Mouse (Mus musculus) cerebellum, adult 2 months (tissue): Measurements from ENCODE around the gene Brk1. TPM values are rescaled to one million over a fixed set of nuclear protein-coding genes. Genes with fewer than 3 reads are reported as not detected.

ENCODE experiments used
- DNase-seq, 2 experiments: peaks; one replicate each; pipeline ENCODE4 v3.0.0; 2021
- H3K27ac ChIP-seq: fragments of 200-500 bp; 2 replicates; pipeline ENCODE4 v1.5.1; 2012; ENCODE audit warnings: low read length, control low read depth, inconsistent platforms; ENCODE audit not compliant: insufficient read depth
- H3K27me3 ChIP-seq: fragments of 200-500 bp; 2 replicates; pipeline ENCODE4 v1.6.1; 2012; ENCODE audit warnings: inconsistent platforms, mild to moderate bottlenecking, low read length, moderate library complexity; ENCODE audit not compliant: control insufficient read depth, insufficient read depth
- H3K4me1 ChIP-seq: fragments of 200-500 bp; 2 replicates; pipeline ENCODE4 v1.6.1; 2011; ENCODE audit warnings: low read length; ENCODE audit not compliant: control insufficient read depth, insufficient read depth
- H3K4me3 ChIP-seq: fragments of 200-500 bp; replicated peaks from 2 replicates; pipeline ENCODE3; 2011; ENCODE audit warnings: mild to moderate bottlenecking, low read depth, low read length, control low read depth; ENCODE audit not compliant: insufficient read depth
- CTCF ChIP-seq: fragments of 200-500 bp; IDR thresholded peaks from 2 replicates; pipeline ENCODE4 v1.5.1; 2011; ENCODE audit warnings: low read depth, mild to moderate bottlenecking, control low read depth, low read length, moderate library complexity, borderline replicate concordance; ENCODE audit not compliant: insufficient read depth
- POLR2A ChIP-seq: fragments of 200-500 bp; IDR thresholded peaks from 2 replicates; pipeline ENCODE4 v1.6.1; 2011; ENCODE audit warnings: low read length, control low read depth, borderline replicate concordance; ENCODE audit not compliant: insufficient read depth
- WGBS: fragments of 180-500 bp; shearing (Covaris S2); methylation state at CpG from one replicate; pipeline ENCODE4 v1.1.7; 2018; 5-methylcytosine and 5-hydroxymethylcytosine counted together
- polyA plus RNA-seq: library from polyadenylated mRNA; depleted of rRNA; stranded (reverse); fragments of >200 nt; gene quantifications from 2 replicates; pipeline ENCODE4 v1.2.3, GENCODE M21; 2012; rRNA removed

The Brk1 gene
- polyA plus RNA-seq, 1 experiment = 238 TPM

DNA sequence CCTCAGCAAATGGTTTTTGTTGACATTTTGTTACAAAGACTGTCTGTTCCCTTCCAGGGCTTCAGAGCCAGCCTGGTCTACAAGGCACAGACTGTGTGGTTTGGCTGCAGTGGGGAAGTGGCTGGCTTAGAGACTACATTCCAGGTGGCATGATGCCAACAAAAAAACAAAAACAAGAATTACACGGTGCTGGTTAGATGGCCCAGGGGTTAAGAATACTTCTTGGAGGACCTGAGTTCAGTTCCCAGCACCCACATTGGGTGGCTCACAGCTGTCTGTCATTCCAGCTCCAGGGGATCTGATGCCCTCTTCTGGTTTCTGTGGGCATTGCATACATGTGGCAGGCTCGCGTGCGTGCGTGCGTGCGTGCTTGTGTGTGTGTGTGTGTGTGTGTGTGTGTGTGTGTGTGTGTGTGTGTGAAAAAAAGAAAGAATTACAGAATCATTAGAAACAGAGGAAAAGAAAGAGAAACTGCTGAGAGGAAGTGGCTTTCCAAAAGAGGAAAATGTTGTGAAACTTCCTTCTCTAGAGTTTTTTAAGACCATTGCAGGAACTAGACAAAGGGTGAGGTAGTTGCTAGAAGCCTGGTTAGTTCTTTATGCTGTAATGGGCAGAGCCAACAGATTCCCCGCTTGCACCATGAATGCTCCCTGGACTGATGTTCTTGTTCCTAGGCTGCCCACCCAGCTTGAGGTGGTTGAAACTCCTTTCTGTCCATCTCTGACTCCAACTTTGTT lies 58.6 kb downstream of the Brk1 start:
- 84% methylated on average over 8 of the region's 8 CpGs for WGBS
- Histone ChIP-seq H3K27me3 (no peaks in the 10 kb centered on the region), H3K27ac (no peak overlapping the region), H3K4me3 (no peak overlapping the region), H3K4me1 (no peaks in the 10 kb centered on the region)
- DNase-seq = no peak
- TF ChIP-seq POLR2A (no peak), CTCF (no peak)

DNA sequence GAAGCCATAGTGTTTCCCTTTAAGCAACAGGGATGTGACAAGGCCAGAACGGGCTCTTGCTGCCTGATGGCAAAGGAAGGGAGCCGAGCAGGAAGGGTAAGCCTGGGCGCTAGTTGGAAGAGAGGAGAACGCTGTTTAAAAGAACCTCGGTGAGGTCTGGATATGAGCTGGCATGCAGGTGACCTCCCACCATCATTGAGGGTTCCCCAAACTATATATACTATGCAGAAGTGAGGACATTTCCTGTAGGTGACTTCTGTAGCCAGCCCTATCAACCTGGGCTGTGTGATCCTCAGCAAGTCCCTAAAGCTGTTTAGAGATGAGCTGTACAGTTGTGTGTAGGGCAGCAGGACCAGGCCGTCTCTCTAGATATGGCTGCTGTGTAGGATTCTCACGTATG lies 59.7 kb downstream of the Brk1 start:
- H3K4me3 ChIP-seq = no peak overlapping the region
- no peak overlapping the region for H3K27ac ChIP-seq
- H3K4me1 ChIP-seq = no peaks in the 10 kb centered on the region
- DNase-seq = no peak
- WGBS = 87% methylated on average over 7 of the region's 7 CpGs
- no peak for TF ChIP-seq CTCF
- no peaks in the 10 kb centered on the region for H3K27me3 ChIP-seq

Other genes with a start within 250 kb of the Brk1 start
- 48.2 and 49.4 TPM in 2 replicates for gene Tada3, start 226.9 kb upstream of the Brk1 start, polyA plus RNA-seq
- 137 and 152 TPM in 2 replicates for gene Arpc4, start 226.7 kb upstream of the Brk1 start, polyA plus RNA-seq
- gene Ttll3, start 215.5 kb upstream of the Brk1 start, polyA plus RNA-seq = 52.2 and 62.4 TPM in 2 replicates
- gene Rpusd3, start 185.4 kb upstream of the Brk1 start, polyA plus RNA-seq = 37.4 and 45.9 TPM in 2 replicates
- gene Cidec, start 169.0 kb upstream of the Brk1 start, polyA plus RNA-seq = 0.10 and 0.30 TPM in 2 replicates
- 58.4 and 61.0 TPM in 2 replicates for gene Jagn1, start 162.2 kb upstream of the Brk1 start, polyA plus RNA-seq
- 4.8 and 9.2 TPM in 2 replicates for gene Il17re, start 146.3 kb upstream of the Brk1 start, polyA plus RNA-seq
- gene Il17rc, start 133.3 kb upstream of the Brk1 start, polyA plus RNA-seq = 6.6 and 7.5 TPM in 2 replicates
- 57.4 and 58.1 TPM in 2 replicates for gene Creld1, start 121.5 kb upstream of the Brk1 start, polyA plus RNA-seq
- gene Prrt3, start 102.8 kb upstream of the Brk1 start, polyA plus RNA-seq = 41.2 and 43.0 TPM in 2 replicates
- gene Emc3, start 73.1 kb upstream of the Brk1 start, polyA plus RNA-seq = 91.7 and 96.7 TPM in 2 replicates
- gene Fancd2, start 73.1 kb upstream of the Brk1 start, polyA plus RNA-seq = 0.34 and 0.55 TPM in 2 replicates
- gene Fancd2os, start 4.1 kb upstream of the Brk1 start, polyA plus RNA-seq = not detected in 2 replicates
- gene Vhl, start 19.2 kb downstream of the Brk1 start, polyA plus RNA-seq = 43.9 and 50.1 TPM in 2 replicates
- gene Irak2, start 33.7 kb downstream of the Brk1 start, polyA plus RNA-seq = 15.5 and 19.5 TPM in 2 replicates
- 28.9 and 31.0 TPM in 2 replicates for gene Tatdn2, start 92.3 kb downstream of the Brk1 start, polyA plus RNA-seq
- 0.73 and 1.4 TPM in 2 replicates for gene Ghrl, start 115.1 kb downstream of the Brk1 start, polyA plus RNA-seq
- gene Sec13, start 136.0 kb downstream of the Brk1 start, polyA plus RNA-seq = 108 and 114 TPM in 2 replicates